Mouse (Mus musculus): Measurements from ENCODE around the gene Atg4a-ps.
"Not testable (repeated sequence)": the region's sequence is repeated elsewhere in the genome, so short reads cannot be mapped to it uniquely, and the experiment has no call there.

Gene Atg4a-ps

DNA sequence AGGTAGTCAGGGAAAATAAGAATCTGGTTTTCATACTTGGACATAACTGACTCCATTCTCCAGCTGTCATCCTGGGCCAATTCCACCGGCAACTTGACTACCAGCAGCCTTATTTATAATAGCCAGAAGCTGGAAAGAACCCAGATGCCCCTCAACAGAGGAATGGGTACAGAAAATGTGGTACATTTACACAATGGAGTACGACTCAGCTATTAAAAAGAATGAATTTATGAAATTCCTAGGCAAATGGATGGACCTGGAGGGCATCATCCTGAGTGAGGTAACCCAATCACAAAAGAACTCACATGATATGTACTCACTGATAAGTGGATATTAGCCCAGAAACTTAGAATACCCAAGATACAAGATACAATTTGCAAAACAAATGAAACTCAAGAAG is at the start of gene Atg4a-ps:
TSS of gene Atg4a-ps (minus strand) at position 101 of the 400 bp plus-strand sequence.
- in situ Hi-C loops (cut with MboI; ENCODE audit: low pct_unique_long_range_greater_than_20kb in 1 of 2, low sequenced_read_pairs in 2 of 2, unreplicated experiment in 1 of 2): not testable (repeated sequence)

DNA sequence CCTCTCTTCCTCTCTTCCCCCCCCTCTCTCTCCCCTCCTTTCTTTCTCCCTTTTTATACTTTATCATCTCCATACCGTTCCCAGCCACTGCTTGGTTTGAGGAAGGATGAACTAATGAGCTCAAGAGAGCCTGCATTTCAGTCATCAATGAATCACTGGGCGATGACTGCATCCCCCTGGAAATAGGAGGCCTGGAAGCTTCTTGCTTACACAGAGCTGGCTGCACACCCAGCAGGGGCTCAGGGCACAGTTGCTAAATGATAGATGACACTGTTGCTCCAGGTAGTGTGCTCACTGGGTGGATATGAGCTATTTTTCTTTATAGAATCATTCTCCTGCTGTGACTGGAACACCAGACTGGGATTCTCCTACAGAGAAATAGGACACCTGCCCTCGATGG is 49.7 kb upstream of the Atg4a-ps start:
- in situ Hi-C loops (cut with MboI; ENCODE audit: low pct_unique_long_range_greater_than_20kb in 1 of 2, low sequenced_read_pairs in 2 of 2, unreplicated experiment in 1 of 2): no loop called here

DNA sequence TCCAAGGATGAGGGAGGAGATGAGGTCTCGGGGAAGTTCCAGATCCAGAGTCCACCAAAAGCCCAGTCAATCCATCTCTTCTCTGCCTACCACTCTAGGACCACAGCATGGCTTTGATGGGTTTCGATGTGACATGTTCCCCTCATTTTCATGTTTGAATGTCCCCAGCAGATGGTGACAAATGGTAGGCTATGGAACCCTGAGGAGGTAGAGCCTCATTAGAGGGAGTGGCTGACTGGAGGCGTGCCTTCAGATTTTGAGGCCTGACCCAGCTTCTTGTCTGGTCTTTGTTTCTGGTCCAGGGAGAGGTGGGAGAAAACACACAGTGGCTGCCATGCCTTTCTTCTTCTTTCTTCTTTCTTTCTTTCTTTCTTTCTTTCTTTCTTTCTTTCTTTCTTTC is 44.6 kb upstream of the Atg4a-ps start:
- in situ Hi-C loops (cut with MboI; ENCODE audit: low pct_unique_long_range_greater_than_20kb in 1 of 2, low sequenced_read_pairs in 2 of 2, unreplicated experiment in 1 of 2): no loop called here

DNA sequence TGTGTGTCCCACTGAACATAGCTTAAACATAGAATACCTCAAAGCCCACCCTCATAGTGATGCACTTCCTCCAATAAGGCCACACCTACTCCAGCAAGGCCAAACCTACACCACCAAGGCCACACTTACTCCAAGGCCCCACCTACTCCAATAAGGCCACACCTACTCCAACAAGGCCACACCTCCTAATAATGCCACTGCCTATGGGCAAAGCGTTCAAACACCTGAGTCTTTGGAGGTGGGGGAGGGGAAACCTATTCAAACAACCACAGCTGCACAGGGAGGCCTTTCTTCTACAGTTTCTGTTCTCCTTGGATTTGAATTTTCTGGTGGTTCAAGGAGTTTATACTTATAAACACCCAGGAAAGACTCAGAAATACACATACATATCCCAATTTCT is 43.2 kb upstream of the Atg4a-ps start:
- in situ Hi-C loops (cut with MboI; ENCODE audit: low pct_unique_long_range_greater_than_20kb in 1 of 2, low sequenced_read_pairs in 2 of 2, unreplicated experiment in 1 of 2): no loop called here

DNA sequence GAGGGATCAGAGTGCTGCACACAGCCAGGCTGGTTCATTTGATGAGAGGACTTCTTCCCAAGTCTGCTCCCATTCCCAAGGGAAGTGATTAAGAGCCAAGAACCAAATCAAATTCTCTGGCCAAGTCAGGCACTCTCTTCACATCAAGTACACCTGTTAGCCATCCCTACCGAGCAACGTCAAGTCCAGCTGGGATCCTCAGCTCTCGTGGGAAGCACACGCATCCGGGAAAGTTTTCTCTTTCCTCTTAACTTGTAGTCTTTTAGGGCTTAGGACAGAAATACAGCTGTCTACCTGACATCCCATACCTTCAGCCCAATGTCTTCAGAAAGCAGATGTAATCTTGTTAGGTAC is 38.1 kb upstream of the Atg4a-ps start:
- in situ Hi-C loops (cut with MboI; ENCODE audit: low pct_unique_long_range_greater_than_20kb in 1 of 2, low sequenced_read_pairs in 2 of 2, unreplicated experiment in 1 of 2): no loop called here

DNA sequence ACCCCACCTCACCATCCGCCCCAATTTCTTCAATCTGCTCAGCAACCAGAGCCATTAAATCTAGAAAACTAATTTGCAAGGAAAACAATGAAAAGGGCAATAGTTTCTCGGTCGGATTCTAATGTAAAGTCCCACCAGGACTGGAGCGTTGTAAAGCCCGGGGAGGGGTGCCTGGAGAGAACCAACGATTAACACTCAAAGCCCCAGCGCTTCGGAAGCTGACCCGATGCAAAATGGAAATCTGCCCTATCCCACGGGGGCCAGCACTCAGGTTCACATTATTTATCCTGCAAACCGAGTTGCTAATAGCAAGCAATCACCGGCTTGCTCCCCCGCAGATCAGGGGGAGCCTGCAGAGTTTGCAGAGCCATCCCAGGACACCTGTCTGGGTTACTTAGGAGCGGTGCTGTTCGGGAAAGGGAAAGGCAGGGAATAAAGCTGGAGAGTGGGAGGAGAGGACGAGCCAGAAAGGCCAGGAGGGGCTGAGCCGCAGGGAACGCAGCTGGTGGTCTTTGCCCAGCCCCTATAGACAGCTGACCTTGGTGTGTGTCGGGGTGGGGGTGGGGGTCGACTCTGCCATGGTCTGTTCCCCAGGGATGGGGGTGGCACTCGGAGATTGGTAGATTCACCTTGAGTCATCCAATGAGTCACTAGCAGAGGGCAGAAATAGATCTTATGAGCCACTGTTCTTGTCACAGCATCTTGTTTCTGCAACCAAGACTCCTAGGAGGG is 37.5 kb upstream of the Atg4a-ps start:
- in situ Hi-C loops (cut with MboI; ENCODE audit: low pct_unique_long_range_greater_than_20kb in 1 of 2, low sequenced_read_pairs in 2 of 2, unreplicated experiment in 1 of 2): no loop called here

DNA sequence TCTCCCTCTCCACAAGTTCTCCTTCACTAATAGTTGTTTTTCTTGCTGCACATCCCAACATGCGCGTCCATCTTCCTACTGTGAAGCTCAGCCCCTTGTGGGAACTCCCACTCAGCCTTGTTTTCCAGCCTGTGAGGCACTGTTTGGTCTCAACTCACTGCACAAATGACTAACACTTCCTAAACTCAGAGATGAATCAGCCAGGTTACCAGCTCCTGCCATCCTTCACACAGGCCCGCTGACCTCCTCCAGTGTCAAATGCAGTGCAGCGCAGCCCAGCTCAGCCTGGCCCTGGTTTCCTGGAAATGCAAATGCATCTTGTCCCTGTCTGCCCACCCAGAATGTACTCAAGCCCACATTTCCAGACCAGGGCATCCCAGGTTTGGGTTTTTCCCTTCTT is 36.6 kb upstream of the Atg4a-ps start:
- in situ Hi-C loops (cut with MboI; ENCODE audit: low pct_unique_long_range_greater_than_20kb in 1 of 2, low sequenced_read_pairs in 2 of 2, unreplicated experiment in 1 of 2): no loop called here

DNA sequence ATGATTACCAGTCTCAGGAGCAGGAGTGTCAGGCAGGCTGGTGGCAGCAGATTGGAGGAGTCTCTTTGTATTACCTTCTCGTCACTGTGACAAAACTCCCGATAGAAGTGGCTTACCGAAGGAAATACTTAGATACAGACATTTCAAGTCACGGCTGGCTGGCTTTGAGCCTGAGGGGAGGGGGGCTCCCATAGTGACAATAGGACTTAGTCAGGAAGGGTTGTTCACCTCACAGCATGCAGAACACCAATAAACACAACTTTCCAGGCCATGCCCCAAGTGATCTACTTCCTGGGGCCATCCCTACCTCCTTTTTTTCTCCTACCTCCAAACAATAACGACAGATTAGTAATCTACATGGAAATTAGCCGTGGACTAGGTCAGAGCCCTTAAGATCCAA is 32.9 kb upstream of the Atg4a-ps start:
- in situ Hi-C loops (cut with MboI; ENCODE audit: low pct_unique_long_range_greater_than_20kb in 1 of 2, low sequenced_read_pairs in 2 of 2, unreplicated experiment in 1 of 2): no loop called here

DNA sequence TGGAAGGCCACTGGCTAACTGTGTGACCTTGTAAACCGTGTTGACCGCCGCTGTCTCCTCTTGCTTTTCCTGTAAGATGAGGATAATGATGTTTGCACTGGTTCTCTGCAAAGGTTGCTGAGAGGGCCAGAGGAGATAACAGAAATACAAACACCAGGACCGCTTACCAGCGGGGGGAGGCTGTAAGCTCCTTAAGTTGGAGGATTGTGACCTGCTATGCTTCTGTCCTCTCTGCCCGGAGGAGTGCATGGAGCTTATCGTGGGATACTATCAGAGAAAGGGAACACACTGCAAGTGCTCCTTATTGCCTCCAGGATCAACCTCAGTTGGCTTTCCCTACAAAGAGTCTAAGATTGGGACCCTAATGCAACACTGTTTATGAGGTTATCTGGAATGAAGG is 26.8 kb upstream of the Atg4a-ps start:
- in situ Hi-C loops (cut with MboI; ENCODE audit: low pct_unique_long_range_greater_than_20kb in 1 of 2, low sequenced_read_pairs in 2 of 2, unreplicated experiment in 1 of 2): no loop called here

DNA sequence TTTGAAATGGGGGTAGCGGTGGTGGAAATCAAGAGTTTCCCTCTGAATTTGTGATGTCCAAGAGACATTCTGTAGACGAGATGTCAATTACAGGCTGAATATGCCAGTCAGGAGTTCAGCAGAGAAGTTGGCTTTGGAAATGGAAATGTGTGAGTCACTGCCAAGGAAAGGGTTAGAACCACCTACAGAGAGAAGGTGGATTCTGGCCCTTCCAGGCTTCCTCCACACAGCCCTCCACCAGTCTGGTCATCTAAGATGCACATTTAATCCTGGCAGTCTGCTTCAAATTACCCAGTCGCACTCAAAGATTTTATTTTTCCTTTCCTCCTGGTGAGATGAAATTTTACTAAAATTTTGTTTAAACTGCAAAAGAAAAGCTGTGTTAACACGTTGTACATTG is 26.2 kb upstream of the Atg4a-ps start:
- in situ Hi-C loops (cut with MboI; ENCODE audit: low pct_unique_long_range_greater_than_20kb in 1 of 2, low sequenced_read_pairs in 2 of 2, unreplicated experiment in 1 of 2): no loop called here

DNA sequence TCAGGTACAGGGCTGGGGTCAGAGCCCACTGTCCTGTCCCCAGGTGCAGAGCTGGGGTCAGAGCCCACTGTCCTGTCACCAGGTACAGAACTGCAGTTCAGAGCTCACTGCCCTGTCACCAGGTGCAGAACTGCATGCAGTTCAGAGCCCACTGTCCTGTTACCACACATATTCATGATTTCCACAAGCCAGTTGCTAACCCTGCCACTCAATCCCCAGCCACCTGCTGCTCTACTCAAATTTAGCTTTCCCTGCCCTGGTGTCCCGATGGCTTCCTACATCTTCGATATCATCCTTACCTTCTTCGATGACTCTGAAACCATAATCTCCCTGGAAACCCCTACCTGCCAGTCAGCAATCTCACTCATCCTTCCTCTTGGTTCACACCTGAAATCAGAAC is 17.5 kb upstream of the Atg4a-ps start:
- in situ Hi-C loops (cut with MboI; ENCODE audit: low pct_unique_long_range_greater_than_20kb in 1 of 2, low sequenced_read_pairs in 2 of 2, unreplicated experiment in 1 of 2): no loop called here

DNA sequence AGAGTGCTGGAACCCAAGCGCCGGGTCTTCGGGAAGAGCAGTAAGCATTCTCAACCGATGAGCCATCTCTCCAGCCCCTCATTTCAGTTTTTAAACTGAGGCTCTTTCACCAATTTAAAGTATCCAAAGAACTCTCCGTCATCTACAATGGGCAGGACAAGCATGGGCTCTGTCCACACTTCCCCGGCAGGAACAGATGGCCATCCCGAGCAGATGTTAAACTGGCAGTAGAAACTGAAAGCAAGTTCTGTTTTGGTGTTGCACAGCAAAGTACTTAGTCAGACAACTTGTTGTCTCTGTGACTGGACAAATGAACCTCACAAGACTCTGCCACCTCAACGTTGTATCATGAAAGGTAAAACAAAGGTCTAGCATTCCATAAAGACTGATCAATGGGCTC is 15.8 kb upstream of the Atg4a-ps start:
- in situ Hi-C loops (cut with MboI; ENCODE audit: low pct_unique_long_range_greater_than_20kb in 1 of 2, low sequenced_read_pairs in 2 of 2, unreplicated experiment in 1 of 2): no loop called here

DNA sequence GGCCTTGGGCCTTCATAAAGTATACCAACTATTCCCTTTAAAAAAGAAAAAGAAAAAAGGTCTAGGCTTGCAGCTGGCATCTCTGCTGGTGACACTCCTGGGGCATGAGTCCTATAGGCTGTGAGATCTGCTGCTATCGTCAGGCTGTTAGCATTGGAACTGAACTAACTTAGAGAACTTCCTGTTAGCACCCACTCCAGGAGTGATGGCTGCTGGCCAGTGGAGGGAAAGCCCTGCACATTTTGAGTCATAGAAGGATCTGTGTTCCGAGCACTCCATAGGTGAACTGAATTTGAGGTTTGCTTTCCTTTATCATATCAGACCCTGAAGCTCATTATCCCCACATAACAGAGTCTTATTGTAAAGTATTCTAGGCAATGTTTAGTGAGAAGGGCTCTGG is 14.1 kb upstream of the Atg4a-ps start:
- in situ Hi-C loops (cut with MboI; ENCODE audit: low pct_unique_long_range_greater_than_20kb in 1 of 2, low sequenced_read_pairs in 2 of 2, unreplicated experiment in 1 of 2): no loop called here

DNA sequence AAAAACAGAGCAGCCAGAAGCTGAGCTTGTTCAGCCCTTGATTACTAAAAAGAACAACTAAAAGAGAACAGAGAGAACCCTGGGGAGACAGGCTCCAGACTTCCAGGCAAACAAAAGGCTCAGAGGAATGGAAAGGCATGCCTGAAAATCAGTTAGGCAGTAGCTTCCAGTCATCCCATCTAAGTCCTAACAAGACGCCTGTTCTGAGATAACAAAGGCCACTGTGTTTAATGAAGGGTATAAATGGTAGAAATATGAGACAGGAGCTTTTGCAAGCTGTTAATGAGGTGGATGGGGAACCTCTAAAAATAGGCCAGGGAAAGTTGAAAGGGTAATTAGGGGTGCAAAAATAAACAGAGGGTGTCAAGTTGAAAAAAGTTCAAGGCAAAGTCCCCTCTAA is 4.5 kb upstream of the Atg4a-ps start:
- in situ Hi-C loops (cut with MboI; ENCODE audit: low pct_unique_long_range_greater_than_20kb in 1 of 2, low sequenced_read_pairs in 2 of 2, unreplicated experiment in 1 of 2): no loop called here

DNA sequence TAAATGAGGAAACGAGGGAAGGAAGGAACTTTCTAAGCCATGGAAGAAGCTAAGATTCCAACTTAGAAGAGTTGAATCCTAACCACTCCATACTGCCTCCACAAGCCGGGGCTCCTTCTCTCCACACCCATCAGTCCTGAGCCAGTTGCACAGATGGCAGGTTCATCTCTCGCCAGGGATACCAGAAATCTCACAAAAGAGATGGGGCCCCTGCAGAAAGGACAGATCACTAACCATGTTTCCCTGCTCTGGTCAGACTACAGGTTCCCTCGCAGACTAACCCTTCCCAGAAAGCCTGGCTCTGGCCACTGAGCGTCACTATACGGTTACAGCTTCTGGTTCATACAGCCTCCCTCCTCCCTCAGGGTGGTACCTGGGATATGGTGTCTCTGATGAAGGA is 3.8 kb upstream of the Atg4a-ps start:
- in situ Hi-C loops (cut with MboI; ENCODE audit: low pct_unique_long_range_greater_than_20kb in 1 of 2, low sequenced_read_pairs in 2 of 2, unreplicated experiment in 1 of 2): no loop called here

DNA sequence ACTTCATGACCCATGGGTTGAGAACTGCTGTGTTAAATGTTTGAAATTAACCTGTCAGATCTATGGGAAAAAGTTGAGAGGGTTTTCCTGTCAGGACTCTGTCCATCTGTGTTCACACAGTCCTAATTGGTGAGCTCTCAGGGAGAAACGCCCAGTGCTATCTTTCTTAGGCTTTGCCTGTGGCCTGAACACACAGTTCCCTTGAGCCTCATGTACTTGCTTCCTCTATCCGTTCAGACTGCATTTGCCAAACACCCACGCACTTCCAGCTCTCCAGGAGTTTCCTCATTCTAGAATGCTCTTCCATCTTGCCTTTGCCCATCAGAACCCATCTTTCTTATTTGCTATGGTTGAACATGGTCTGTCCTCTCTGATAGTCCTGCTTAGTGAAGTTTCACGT is 2.6 kb upstream of the Atg4a-ps start:
- in situ Hi-C loops (cut with MboI; ENCODE audit: low pct_unique_long_range_greater_than_20kb in 1 of 2, low sequenced_read_pairs in 2 of 2, unreplicated experiment in 1 of 2): no loop called here

DNA sequence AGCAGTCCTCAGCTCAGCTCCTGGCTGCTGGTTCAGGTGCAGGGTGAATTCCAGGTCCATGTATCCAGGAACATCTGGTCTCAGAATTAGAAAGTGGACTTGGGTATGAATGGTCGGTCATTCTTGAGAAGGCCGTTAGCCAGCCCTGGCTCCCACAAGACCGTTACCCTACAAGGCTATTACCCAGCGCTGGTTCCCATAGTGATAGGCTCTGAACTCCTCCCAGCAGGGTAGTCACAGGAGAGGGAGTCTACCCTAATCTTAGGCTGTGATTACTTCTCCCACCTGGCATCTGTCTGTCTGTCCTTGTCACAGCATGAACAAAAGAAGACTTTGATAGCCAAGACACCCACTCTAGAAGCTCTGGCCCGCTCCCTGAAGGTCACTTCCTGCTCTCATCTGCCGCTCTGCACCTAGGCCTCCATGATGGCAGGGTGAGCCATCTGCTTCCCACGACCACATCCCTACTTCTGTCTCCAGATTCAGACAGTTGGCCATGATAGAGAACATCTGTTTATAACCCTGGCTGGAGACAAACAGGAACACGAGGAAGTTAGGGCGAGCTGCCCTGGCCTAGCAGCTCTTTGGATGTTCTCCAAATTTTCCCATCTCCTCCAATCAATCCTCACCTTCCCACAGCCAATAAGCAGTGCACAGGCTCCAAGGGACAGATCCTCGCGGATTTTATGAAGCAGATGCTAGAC is 1.4 kb upstream of the Atg4a-ps start:
- in situ Hi-C loops (cut with MboI; ENCODE audit: low pct_unique_long_range_greater_than_20kb in 1 of 2, low sequenced_read_pairs in 2 of 2, unreplicated experiment in 1 of 2): no loop called here

DNA sequence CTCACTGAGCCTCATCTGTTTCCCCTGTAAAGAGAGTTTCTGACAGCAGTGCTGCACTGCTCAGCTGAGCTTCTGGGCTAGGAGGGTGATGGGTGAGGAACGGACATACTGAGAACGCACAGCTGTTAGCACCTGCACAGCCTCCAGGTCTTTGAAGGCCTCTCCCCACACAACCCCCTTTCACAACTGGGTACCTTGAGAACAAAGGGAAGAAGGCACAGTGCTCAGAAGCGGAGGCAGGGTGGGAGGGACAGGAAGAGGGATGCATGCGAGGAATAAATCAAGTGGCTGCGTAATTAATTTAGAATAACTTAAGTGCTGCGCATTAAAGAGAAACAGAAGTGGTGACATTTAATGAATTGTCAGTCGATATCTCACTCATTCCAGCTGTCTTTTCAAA is 4.6 kb downstream of the Atg4a-ps start:
- in situ Hi-C loops (cut with MboI; ENCODE audit: low pct_unique_long_range_greater_than_20kb in 1 of 2, low sequenced_read_pairs in 2 of 2, unreplicated experiment in 1 of 2): no loop called here

DNA sequence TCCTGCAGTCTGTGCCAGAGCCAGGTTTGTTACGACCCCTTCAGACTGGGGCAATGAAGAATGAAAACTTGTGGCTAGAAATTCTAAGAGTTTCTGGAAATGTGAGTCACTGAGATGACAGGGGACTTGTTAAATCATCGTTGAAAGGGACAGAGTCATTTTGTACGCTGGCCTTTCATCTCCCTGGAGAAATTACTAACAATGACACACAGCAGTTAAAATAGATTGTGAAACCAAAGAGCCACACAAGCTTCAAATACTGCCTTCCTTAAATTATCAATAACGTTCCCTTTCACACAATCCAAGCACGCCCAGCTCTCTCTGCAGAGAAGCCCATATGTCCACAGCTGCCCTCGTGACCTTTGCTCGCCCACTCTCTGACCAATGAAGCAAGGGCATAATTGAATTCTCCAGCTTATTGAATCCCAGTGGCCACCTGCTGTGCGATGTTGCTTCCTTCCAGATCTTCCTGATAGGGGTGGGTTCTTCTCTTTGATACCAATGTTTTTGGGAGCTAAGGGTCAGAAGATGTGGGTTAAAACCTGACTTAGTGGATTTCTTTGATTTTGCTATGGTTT is 5.6 kb downstream of the Atg4a-ps start:
- in situ Hi-C loops (cut with MboI; ENCODE audit: low pct_unique_long_range_greater_than_20kb in 1 of 2, low sequenced_read_pairs in 2 of 2, unreplicated experiment in 1 of 2): no loop called here

DNA sequence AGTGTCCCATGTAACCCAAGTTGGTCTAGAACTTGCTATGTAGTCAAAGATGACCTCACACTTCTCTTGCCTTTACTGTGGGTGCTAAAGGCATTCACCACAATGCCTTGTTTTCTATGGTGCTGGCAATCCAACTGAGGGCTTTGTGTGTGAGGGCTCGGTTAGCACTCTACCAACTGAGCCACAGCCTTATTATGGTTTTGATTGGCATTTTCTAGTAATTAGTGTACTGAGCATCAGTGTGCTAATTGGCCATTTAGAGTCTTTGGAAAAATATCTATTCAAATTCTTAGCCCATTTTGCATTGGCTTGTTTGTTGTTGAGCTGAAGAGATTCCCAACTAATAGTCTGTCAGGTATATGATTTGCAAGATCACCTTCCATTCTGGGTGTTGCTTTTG is 8.2 kb downstream of the Atg4a-ps start:
- in situ Hi-C loops (cut with MboI; ENCODE audit: low pct_unique_long_range_greater_than_20kb in 1 of 2, low sequenced_read_pairs in 2 of 2, unreplicated experiment in 1 of 2): no loop called here
